Mouse (Mus musculus): ENCODE measurements at regions not wholly inside any gene's neighbourhood (a gene's known extent, or its start where the extent isn't known, plus 50 kb on each side); places are given as distances from the start of the nearest gene placed in this dataset.

GRCm38 (mm10) chr3:17796766-17797165 is 151.4 kb upstream of the Cypt12 start:
- no peak for TF ChIP-seq POLR2A (IDR thresholded peaks at IDR 0.05; ENCODE audit: borderline replicate concordance, extremely low read depth, insufficient read depth, insufficient read length, poor library complexity, severe bottlenecking)
- no peak for TF ChIP-seq CTCF (IDR thresholded peaks at IDR 0.05; ENCODE audit: borderline replicate concordance, extremely low read depth, insufficient read depth, insufficient read length)
